Mouse (Mus musculus) C2C12 (cell line): ENCODE measurements around the gene Kxd1.

Source experiments
- CTCF ChIP-seq: IDR thresholded peaks from one replicate; pipeline ENCODE4 v1.5.1; 2011; ENCODE audit not compliant: control insufficient read depth, insufficient read depth, insufficient read length
- FOSL1 ChIP-seq: IDR thresholded peaks from one replicate; pipeline ENCODE4 v1.8.0; 2011; ENCODE audit warnings: mild to moderate bottlenecking, low read length; ENCODE audit not compliant: poor library complexity, insufficient read depth, severe bottlenecking
- MAX ChIP-seq: IDR thresholded peaks from one replicate; pipeline ENCODE4 v1.6.1; 2011; ENCODE audit warnings: mild to moderate bottlenecking, control low read depth
- MYOD1 ChIP-seq: IDR thresholded peaks from one replicate; pipeline ENCODE4 v1.6.1; 2011; ENCODE audit warnings: low read depth; ENCODE audit not compliant: control insufficient read depth, insufficient read length
- MYOG ChIP-seq: IDR thresholded peaks from one replicate; pipeline ENCODE4 v1.6.1; 2011; ENCODE audit not compliant: control insufficient read depth, insufficient read length; ENCODE audit errors: extremely low read depth
- USF1 ChIP-seq: IDR thresholded peaks from one replicate; pipeline ENCODE4 v1.6.1; 2011; ENCODE audit warnings: low read depth, mild to moderate bottlenecking, control low read depth, moderate library complexity

DNA sequence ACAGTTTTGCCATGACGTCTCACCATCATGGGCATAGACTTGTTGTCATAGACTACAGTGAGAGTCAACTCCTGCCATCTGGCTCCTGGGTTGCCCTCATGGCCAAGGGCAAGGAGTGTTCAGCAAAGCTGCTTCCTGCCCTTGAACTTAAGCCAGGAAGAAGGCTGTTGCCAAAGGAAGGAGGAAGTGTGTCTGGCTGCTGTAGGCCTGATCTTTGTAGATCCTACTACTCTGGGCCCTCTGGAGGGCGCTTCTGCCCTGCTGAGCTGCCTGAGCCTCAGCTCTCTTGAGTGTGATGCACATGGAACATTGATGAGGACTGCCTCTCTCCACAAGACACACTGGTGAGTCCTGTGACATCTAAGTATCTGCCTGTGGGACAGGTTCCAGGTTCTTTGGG is 32.3 kb upstream of the Kxd1 start:
- no peak for TF ChIP-seq CTCF
- TF ChIP-seq MYOG = no peak
- TF ChIP-seq FOSL1 = no peak
- no peak for TF ChIP-seq USF1
- no peak for TF ChIP-seq MAX
- no peak for TF ChIP-seq MYOD1
